Mouse (Mus musculus): ENCODE results near the gene Snx4. TPM values are rescaled to one million over a fixed set of nuclear protein-coding genes. Genes with fewer than 3 reads are reported as not detected.
A peak's percentile ranks its signal among the peaks of the same experiment; 100 is the strongest.
"Not testable (repeated sequence)": the region's sequence is repeated elsewhere in the genome, so short reads cannot be mapped to it uniquely, and the experiment has no call there.

Snx4 gene
- polyA plus RNA-seq (2014; fragmentation: Nextera tagmentation; extraction: Ambion mirVana): 75.4 and 85.1 TPM in 2 replicates

DNA sequence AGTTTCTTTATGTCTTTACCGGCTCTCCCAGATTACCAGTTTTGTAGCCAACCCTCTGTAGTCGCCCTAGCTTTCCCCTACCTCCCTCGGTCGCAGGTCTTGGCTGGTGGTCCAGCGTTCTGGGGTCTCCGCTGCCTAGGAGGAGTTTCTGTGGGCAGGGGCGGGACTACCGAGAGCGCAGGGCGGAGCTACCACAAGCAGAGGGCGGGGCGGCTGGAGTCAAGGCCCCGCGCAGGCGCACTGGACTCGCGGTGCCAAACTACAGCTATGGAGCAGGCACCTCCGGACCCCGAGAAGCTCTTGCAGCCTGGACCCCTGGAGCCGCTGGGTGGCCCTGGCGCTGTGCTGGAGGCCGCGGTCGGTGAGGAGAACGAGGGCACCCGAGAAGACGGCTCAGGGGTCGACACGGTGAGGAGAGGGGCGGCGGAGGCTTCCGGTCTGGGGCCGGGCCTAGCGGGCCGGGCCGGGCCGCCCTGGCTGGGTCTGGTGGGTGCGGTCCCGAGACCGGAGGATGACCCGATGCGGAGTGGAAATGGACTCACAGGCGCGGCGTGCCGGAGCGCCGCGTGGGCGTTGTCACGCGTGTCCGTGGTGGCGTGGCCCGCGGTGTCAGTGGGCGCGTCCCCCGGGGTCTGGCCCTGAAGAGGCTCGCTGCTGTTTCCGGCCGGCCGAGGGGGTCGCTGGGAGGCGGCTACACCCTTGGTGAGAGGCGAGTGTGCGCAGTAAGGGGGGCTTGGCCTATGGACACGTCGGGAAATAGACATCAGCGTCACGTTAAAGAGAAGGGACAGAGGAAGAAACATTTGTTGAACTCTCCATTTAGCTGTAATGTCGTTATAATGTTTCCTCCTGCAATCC, at the start of gene Snx4:
Gene Snx4, plus strand, starts transcription at position 249 of the 858 bp plus-strand sequence.
- under 1% methylated on average over 70 of the region's 72 CpGs for WGBS
- Histone ChIP-seq H3K27me3 (ENCODE audit: control insufficient read depth, insufficient read depth, low read length) (no peaks in the 10 kb centered on the region), H3K9ac (ENCODE audit: low read length) (peak within 1 kb of the TSS; percentile 93), H3K27ac (ENCODE audit: low read depth, low read length) (peak within 1 kb of the TSS; percentile 76), H3K4me2 (ENCODE audit: low read depth) (peak within 1 kb of the TSS; percentile 66), H3K4me3 (ENCODE audit: low read depth, low read length) (peak within 1 kb of the TSS; percentile 95), H3K9me3 (ENCODE audit: control insufficient read depth, low read length) (no peaks in the 10 kb centered on the region), H3K36me3 (ENCODE audit: control insufficient read depth, insufficient read depth, low read length) (no peaks in the 10 kb centered on the region), H3K4me1 (ENCODE audit: control insufficient read depth, insufficient read depth, low read length) (0 out of 2 replicates have a peak, but pooled peaks cover 2% of the 10 kb centered on the region)
- ATAC-seq (ENCODE audit: insufficient read depth, low FRiP score, low TSS enrichment) (peak; percentile 92), DNase-seq (ENCODE audit: low spot score) (peak; percentile 95)

DNA sequence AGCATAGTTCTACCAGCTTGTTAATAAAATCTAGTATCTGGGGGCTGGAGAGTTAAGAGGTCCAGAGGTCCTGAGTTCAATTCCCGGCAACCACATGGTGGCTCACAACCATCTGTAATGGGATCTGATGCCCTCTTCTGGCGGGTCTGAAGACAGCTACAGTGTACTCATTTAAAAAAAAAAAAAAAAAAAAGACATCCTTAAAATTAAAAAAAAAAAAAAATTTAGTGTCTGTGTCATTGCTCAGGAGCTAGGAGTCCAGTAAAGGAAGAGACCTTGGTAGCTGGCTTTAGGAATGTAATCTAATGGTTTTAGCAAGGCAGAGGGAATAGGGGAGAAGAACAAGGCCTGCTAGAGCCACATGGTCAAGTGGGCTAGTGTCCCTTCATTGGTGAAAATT, 40.4 kb upstream of the Snx4 start:
- Histone ChIP-seq H3K4me1 (ENCODE audit: control insufficient read depth, insufficient read depth, low read length) (no peaks in the 10 kb centered on the region), H3K27ac (ENCODE audit: low read depth, low read length) (no peak overlapping the region), H3K9ac (ENCODE audit: low read length) (no peak overlapping the region), H3K9me3 (ENCODE audit: control insufficient read depth, low read length) (no peaks in the 10 kb centered on the region), H3K4me2 (ENCODE audit: low read depth) (no peak overlapping the region), H3K27me3 (ENCODE audit: control insufficient read depth, insufficient read depth, low read length) (no peaks in the 10 kb centered on the region), H3K36me3 (ENCODE audit: control insufficient read depth, insufficient read depth, low read length) (peaks cover 6% of the 10 kb centered on the region; the same call in 1 of the 2 replicates), H3K4me3 (ENCODE audit: low read depth, low read length) (no peak overlapping the region)
- ATAC-seq (ENCODE audit: insufficient read depth, low FRiP score, low TSS enrichment) (no peak), DNase-seq (ENCODE audit: low spot score) (no peak)
- WGBS: 82% methylated on average over 2 of the region's 2 CpGs

DNA sequence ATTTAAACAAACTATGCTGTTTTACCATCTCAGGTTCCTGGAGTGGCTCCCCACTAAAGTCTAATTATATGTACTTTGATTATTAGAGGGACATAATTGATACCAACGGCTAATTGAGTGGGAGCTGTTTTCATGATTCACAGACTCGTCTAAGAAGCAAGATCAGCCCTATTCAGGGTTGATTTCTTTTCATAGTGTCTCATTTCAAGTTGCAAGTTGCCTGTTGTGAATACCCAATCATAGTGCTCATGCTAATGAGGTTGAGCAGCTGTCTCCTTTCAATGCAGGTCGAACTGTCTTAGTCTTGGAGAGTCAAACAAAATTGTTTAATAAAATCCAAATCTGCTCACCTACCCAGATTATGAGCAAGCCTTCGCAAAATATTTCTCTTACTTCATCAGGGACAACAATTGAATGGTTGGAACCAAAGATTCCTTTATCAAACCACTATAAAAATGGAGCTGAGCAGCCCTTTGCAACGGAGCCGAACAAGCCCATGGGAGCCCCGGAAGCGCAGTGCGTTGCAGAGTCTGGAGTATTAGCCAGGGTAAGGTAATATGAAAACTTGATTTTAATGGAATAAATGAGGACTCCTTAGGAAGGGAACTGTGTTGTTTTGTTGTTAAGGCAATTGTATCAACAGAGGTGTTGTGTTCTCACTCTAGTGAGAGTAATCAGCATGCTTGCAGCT, 34.8 kb upstream of the Snx4 start:
- ATAC-seq (ENCODE audit: insufficient read depth, low FRiP score, low TSS enrichment): no peak
- H3K36me3 ChIP-seq (ENCODE audit: control insufficient read depth, insufficient read depth, low read length): 0 out of 2 replicates have a peak, but pooled peaks cover under 1% of the 10 kb centered on the region
- no peak overlapping the region for H3K27ac ChIP-seq (ENCODE audit: low read depth, low read length)
- H3K4me3 ChIP-seq (ENCODE audit: low read depth, low read length): no peak overlapping the region
- H3K27me3 ChIP-seq (ENCODE audit: control insufficient read depth, insufficient read depth, low read length): no peaks in the 10 kb centered on the region
- H3K9me3 ChIP-seq (ENCODE audit: control insufficient read depth, low read length): no peaks in the 10 kb centered on the region
- no peaks in the 10 kb centered on the region for H3K4me1 ChIP-seq (ENCODE audit: control insufficient read depth, insufficient read depth, low read length)
- H3K4me2 ChIP-seq (ENCODE audit: low read depth): no peak overlapping the region
- no peak for DNase-seq (ENCODE audit: low spot score)
- WGBS: 89% methylated on average over 9 of the region's 9 CpGs
- H3K9ac ChIP-seq (ENCODE audit: low read length): no peak overlapping the region

DNA sequence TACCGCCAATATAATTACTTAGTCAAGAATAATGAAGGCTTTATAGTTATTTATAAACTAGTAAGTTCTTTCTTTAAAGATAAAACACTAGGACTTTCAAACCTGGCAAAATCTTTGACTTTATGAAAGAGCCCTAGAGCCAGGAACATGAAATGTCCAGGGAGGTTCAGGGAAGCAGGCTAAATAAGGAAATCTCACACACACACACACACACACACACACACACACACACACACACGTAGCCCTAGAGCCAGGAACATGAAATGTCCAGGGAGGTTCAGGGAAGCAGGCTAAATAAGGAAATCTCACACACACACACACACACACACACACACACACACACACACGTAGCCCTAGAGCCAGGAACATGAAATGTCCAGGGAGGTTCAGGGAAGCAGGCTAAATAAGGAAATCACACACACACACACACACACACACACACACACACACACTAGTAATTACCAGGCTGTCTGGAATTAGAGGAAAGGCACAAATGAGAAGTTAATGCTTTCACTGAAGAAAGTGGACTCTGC, 33.6 kb upstream of the Snx4 start:
- H3K9me3 ChIP-seq (ENCODE audit: control insufficient read depth, low read length); H3K9ac ChIP-seq (ENCODE audit: low read length); H3K4me2 ChIP-seq (ENCODE audit: low read depth); H3K4me3 ChIP-seq (ENCODE audit: low read depth, low read length); DNase-seq (ENCODE audit: low spot score); ATAC-seq (ENCODE audit: insufficient read depth, low FRiP score, low TSS enrichment); H3K27me3 ChIP-seq (ENCODE audit: control insufficient read depth, insufficient read depth, low read length); H3K36me3 ChIP-seq (ENCODE audit: control insufficient read depth, insufficient read depth, low read length); H3K27ac ChIP-seq (ENCODE audit: low read depth, low read length); H3K4me1 ChIP-seq (ENCODE audit: control insufficient read depth, insufficient read depth, low read length): not testable (repeated sequence)
- WGBS: 92% methylated on average over 3 of the region's 3 CpGs

DNA sequence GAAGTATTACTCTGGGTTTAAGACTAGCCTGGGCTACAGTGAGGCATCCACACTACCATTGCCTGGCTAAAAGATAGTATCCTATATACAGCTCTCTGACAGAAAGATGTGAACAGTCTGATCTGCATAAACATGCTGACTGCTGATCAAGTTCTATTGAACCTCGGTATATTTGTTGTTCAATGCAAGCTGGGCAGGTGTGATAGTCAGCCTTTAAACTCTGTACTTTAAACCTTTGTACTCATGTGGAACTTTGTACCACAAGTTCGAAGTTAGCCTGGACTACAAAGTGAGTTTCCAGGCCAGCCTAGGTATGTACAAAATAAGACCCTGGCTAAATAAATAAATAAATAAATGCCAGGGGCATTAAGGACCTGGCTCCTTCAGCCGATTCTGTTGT, 28.8 kb upstream of the Snx4 start:
- 98% methylated on average over 3 of the region's 3 CpGs for WGBS
- no peaks in the 10 kb centered on the region; the same call in 1 of the 2 replicates for H3K36me3 ChIP-seq (ENCODE audit: control insufficient read depth, insufficient read depth, low read length)

DNA sequence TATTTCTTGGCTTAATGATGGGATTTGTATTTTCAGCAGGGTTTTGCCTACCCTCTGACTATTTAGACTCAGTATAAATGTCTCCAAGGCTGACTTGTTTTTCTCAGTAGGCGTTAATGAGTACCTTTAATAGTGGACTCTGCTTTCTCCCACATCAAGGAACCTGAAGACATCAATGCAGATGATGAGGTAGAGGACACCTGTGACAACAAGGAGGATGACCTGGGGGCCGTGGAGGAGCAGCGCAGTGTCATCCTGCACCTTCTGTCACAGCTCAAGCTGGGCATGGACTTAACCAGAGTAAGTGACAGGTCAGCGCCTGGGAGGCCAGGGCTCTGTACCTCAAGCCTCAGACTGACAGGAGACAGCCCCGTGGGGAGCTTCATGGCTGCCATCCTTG, 26.9 kb upstream of the Snx4 start:
- Histone ChIP-seq H3K36me3 (ENCODE audit: control insufficient read depth, insufficient read depth, low read length) (peaks cover 4% of the 10 kb centered on the region; the same call in 1 of the 2 replicates), H3K4me1 (ENCODE audit: control insufficient read depth, insufficient read depth, low read length) (no peaks in the 10 kb centered on the region), H3K4me2 (ENCODE audit: low read depth) (no peak overlapping the region), H3K4me3 (ENCODE audit: low read depth, low read length) (no peak overlapping the region), H3K27ac (ENCODE audit: low read depth, low read length) (no peak overlapping the region), H3K27me3 (ENCODE audit: control insufficient read depth, insufficient read depth, low read length) (no peaks in the 10 kb centered on the region), H3K9me3 (ENCODE audit: control insufficient read depth, low read length) (no peaks in the 10 kb centered on the region), H3K9ac (ENCODE audit: low read length) (no peak overlapping the region)
- 94% methylated on average over 5 of the region's 5 CpGs for WGBS
- DNase-seq (ENCODE audit: low spot score) (no peak), ATAC-seq (ENCODE audit: insufficient read depth, low FRiP score, low TSS enrichment) (no peak)

More for the DNA sequence above, 28.8 kb upstream of the Snx4 start:
- Histone ChIP-seq H3K27me3 (ENCODE audit: control insufficient read depth, insufficient read depth, low read length) (no peaks in the 10 kb centered on the region), H3K4me2 (ENCODE audit: low read depth) (no peak overlapping the region), H3K27ac (ENCODE audit: low read depth, low read length) (no peak overlapping the region), H3K9me3 (ENCODE audit: control insufficient read depth, low read length) (no peaks in the 10 kb centered on the region), H3K4me1 (ENCODE audit: control insufficient read depth, insufficient read depth, low read length) (no peaks in the 10 kb centered on the region), H3K9ac (ENCODE audit: low read length) (no peak overlapping the region), H3K4me3 (ENCODE audit: low read depth, low read length) (no peak overlapping the region)
- no peak for DNase-seq (ENCODE audit: low spot score)
- ATAC-seq (ENCODE audit: insufficient read depth, low FRiP score, low TSS enrichment): no peak

DNA sequence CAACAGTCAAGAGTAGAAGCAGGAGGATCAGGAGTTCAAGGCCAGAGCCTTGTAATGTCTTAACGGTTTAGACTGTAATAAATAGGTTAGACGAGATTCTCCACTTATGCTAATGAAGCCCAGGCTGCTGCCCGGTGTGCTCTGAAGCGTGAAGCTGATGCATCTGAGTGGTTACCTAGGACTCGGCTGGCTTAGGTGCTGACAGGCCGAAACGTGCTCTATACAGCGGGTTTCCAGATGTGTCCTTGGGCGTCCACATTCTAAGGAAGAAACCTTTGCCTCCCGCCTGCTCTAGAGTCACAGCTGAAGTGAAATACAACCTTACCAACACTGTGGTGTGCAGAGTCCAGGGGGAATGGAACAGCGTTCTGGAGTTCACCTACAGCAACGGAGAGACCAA, 17.1 kb upstream of the Snx4 start:
- Histone ChIP-seq H3K9ac (ENCODE audit: low read length) (no peak overlapping the region), H3K27ac (ENCODE audit: low read depth, low read length) (no peak overlapping the region), H3K4me2 (ENCODE audit: low read depth) (no peak overlapping the region), H3K27me3 (ENCODE audit: control insufficient read depth, insufficient read depth, low read length) (no peaks in the 10 kb centered on the region), H3K4me1 (ENCODE audit: control insufficient read depth, insufficient read depth, low read length) (no peaks in the 10 kb centered on the region), H3K4me3 (ENCODE audit: low read depth, low read length) (no peak overlapping the region), H3K9me3 (ENCODE audit: control insufficient read depth, low read length) (no peaks in the 10 kb centered on the region), H3K36me3 (ENCODE audit: control insufficient read depth, insufficient read depth, low read length) (peaks cover 4% of the 10 kb centered on the region)
- WGBS: 87% methylated on average over 12 of the region's 12 CpGs
- no peak for ATAC-seq (ENCODE audit: insufficient read depth, low FRiP score, low TSS enrichment)
- DNase-seq (ENCODE audit: low spot score): no peak

DNA sequence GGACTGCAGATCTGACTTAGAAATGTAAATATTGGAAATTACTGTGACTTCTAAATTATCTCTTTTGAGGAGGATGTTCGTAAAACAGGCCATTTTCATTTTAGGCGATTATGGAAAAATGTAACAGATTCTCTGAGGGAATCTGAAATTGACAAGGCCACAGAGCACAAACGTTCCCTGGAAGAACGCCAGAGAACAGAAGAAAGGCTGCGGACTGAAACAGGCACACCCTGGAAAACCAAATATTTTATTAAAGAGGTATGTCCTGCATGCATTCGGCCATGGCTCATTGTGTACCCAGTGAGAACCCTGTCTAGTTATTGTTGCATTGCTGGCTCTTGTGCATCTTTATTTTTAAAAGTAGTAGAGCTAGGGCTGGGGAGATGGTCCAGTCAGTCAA, 15.1 kb upstream of the Snx4 start:
- no peak for ATAC-seq (ENCODE audit: insufficient read depth, low FRiP score, low TSS enrichment)
- Histone ChIP-seq H3K27me3 (ENCODE audit: control insufficient read depth, insufficient read depth, low read length) (no peaks in the 10 kb centered on the region), H3K4me1 (ENCODE audit: control insufficient read depth, insufficient read depth, low read length) (no peaks in the 10 kb centered on the region), H3K9me3 (ENCODE audit: control insufficient read depth, low read length) (no peaks in the 10 kb centered on the region), H3K4me3 (ENCODE audit: low read depth, low read length) (no peak overlapping the region), H3K27ac (ENCODE audit: low read depth, low read length) (no peak overlapping the region), H3K36me3 (ENCODE audit: control insufficient read depth, insufficient read depth, low read length) (peaks cover 4% of the 10 kb centered on the region), H3K9ac (ENCODE audit: low read length) (no peak overlapping the region), H3K4me2 (ENCODE audit: low read depth) (no peak overlapping the region)
- DNase-seq (ENCODE audit: low spot score): no peak
- 96% methylated on average over 6 of the region's 6 CpGs for WGBS

Measured in neural tube, embryonic 11.5 days (tissue).